Mouse (Mus musculus) liver, embryonic 15.5 days (tissue): ENCODE measurements around the gene Ifit3b. TPM values are rescaled to one million over a fixed set of nuclear protein-coding genes. Genes with fewer than 3 reads are reported as not detected.
A peak's percentile ranks its signal among the peaks of the same experiment; 100 is the strongest.

Experiments
- ATAC-seq: fragments of 200-750 bp; cut with Nextera tagmentation; 2 replicates; pipeline ENCODE4 v1.8.0; 2017; ENCODE audit warnings: moderate number of reproducible peaks, mild to moderate bottlenecking, moderate library complexity; ENCODE audit not compliant: insufficient read depth
- H3K27ac ChIP-seq: fragments of 300-500 bp; sonication (generic); replicated peaks from 2 replicates; pipeline ENCODE4 v1.5.1; 2015; ENCODE audit warnings: mild to moderate bottlenecking, inconsistent platforms
- H3K27me3 ChIP-seq: fragments of 300-500 bp; sonication (generic); 2 replicates; pipeline ENCODE4 v1.6.1; 2015; ENCODE audit warnings: mild to moderate bottlenecking, inconsistent platforms
- H3K36me3 ChIP-seq: fragments of 300-500 bp; sonication (generic); replicated peaks from 2 replicates; pipeline ENCODE4 v1.6.1; 2015; ENCODE audit warnings: moderate library complexity, mild to moderate bottlenecking, inconsistent platforms
- H3K4me1 ChIP-seq: fragments of 300-500 bp; sonication (generic); replicated peaks from 2 replicates; pipeline ENCODE4 v1.6.1; 2015; ENCODE audit warnings: inconsistent platforms
- H3K4me2 ChIP-seq: fragments of 300-500 bp; sonication (generic); 2 replicates; pipeline ENCODE4 v1.6.1; 2015; ENCODE audit warnings: moderate library complexity, mild to moderate bottlenecking, inconsistent platforms
- H3K4me3 ChIP-seq: fragments of 300-500 bp; sonication (generic); replicated peaks from 2 replicates; pipeline ENCODE4 v1.5.1; 2015; ENCODE audit warnings: mild to moderate bottlenecking, inconsistent platforms
- H3K9ac ChIP-seq: fragments of 300-500 bp; sonication (generic); 2 replicates; pipeline ENCODE4 v1.6.1; 2015; ENCODE audit warnings: moderate library complexity, mild to moderate bottlenecking, inconsistent platforms
- H3K9me3 ChIP-seq: fragments of 300-500 bp; sonication (generic); replicated peaks from 2 replicates; pipeline ENCODE4 v1.6.1; 2016; ENCODE audit warnings: inconsistent platforms
- WGBS: fragments of 180-500 bp; shearing (Covaris S2); methylation state at CpG from one replicate; pipeline ENCODE4 v1.1.7; 2015; ENCODE audit warnings: mixed read lengths; ENCODE audit not compliant: insufficient replicate concordance; 5-methylcytosine and 5-hydroxymethylcytosine counted together
- polyA plus RNA-seq: library from polyadenylated mRNA; unstranded; fragments of >200 nt; fragmentation: Nextera tagmentation; extraction: Ambion mirVana; gene quantifications from 2 replicates; pipeline ENCODE4 v1.2.1, GENCODE M21; 2015

Ifit3b gene
- polyA plus RNA-seq, 1 experiment from 2014 or later: 0.61 TPM

DNA sequence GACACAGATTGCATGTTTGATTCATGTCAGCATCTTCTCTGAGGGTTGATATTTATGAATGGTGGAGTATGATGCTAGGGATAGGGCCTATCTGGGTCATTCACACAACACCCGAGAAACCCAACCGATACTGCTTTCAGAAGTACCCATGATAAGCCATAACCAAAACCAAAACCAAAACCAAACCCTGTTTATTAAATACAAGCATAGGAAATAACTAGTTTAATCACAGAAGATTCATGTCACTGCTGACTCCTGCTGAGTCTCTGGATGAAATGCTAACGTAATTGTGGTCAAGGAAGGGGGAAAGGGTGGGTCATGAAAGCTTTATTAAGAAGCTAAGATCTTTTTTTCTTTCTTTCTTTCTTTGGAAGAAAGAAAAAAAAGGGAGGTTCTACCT, 42.5 kb downstream of the Ifit3b start:
- Histone ChIP-seq H3K9ac (no peak overlapping the region), H3K4me1 (peaks cover 16% of the 10 kb centered on the region), H3K4me3 (no peak overlapping the region), H3K9me3 (no peaks in the 10 kb centered on the region), H3K4me2 (no peak overlapping the region), H3K27me3 (peaks cover 4% of the 10 kb centered on the region; the same call in 1 of the 2 replicates), H3K36me3 (no peaks in the 10 kb centered on the region), H3K27ac (no peak overlapping the region)
- ATAC-seq: no peak
- WGBS: 60% methylated on average over 3 of the region's 3 CpGs

DNA sequence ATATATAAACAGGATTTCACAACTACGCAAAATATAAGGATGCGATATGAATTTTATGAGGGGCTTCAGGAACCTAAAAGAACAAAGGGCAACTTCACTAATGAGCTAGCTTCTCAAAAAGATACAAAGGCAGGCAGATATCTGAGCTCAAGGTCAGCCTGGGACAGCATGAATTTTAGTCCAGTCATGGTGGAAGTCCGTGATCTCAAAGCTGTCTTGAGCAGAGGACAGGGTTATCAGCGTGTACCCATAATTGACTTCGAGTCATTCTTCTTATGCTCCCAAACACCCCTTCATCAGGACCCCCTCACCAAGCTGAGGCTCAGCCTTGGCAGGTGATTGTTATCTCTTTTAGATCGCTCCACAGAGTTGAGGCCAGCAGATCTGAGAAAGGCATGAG, 43.2 kb downstream of the Ifit3b start:
- 53% methylated on average over 6 of the region's 6 CpGs for WGBS
- Histone ChIP-seq H3K4me2 (no peak overlapping the region), H3K9me3 (no peaks in the 10 kb centered on the region), H3K4me1 (peaks cover 23% of the 10 kb centered on the region), H3K36me3 (no peaks in the 10 kb centered on the region), H3K27ac (no peak overlapping the region), H3K27me3 (no peaks in the 10 kb centered on the region), H3K9ac (no peak overlapping the region), H3K4me3 (no peak overlapping the region)
- ATAC-seq: no peak

DNA sequence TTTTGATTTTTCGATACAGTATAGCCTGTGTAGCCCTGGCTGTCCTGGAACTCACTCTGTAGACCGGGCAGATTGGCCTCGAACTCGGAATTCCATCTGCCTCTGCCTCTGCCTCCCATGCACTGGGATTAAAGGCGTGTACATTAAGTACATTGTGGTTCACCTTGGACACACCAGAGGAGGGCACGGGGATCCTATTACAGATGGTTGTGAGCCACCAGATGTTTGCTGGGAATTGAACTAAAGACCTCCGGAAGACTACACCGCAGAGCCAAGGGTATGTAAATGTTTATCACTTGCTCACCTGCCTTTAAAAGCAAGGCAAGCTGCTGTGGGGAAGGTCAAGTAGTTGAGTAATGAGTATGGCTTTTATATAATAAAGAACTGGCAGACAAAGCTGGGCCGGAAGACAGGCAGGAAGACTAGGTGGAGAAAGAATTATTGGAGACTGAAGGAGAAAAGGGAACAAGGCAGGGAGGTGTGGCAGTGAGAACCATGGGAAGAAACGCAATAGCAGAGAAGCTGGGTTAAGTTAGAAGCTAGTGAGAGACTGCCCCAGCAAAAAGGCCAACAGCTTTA, 47.5 kb downstream of the Ifit3b start:
- Histone ChIP-seq H3K36me3 (no peaks in the 10 kb centered on the region), H3K4me2 (no peak overlapping the region), H3K4me1 (peaks cover 50% of the 10 kb centered on the region), H3K4me3 (no peak overlapping the region), H3K9me3 (no peaks in the 10 kb centered on the region), H3K27ac (peak overlapping the region; percentile 92), H3K27me3 (no peaks in the 10 kb centered on the region), H3K9ac (no peak overlapping the region)
- no peak for ATAC-seq
- WGBS: 81% methylated on average over 10 of the region's 10 CpGs

DNA sequence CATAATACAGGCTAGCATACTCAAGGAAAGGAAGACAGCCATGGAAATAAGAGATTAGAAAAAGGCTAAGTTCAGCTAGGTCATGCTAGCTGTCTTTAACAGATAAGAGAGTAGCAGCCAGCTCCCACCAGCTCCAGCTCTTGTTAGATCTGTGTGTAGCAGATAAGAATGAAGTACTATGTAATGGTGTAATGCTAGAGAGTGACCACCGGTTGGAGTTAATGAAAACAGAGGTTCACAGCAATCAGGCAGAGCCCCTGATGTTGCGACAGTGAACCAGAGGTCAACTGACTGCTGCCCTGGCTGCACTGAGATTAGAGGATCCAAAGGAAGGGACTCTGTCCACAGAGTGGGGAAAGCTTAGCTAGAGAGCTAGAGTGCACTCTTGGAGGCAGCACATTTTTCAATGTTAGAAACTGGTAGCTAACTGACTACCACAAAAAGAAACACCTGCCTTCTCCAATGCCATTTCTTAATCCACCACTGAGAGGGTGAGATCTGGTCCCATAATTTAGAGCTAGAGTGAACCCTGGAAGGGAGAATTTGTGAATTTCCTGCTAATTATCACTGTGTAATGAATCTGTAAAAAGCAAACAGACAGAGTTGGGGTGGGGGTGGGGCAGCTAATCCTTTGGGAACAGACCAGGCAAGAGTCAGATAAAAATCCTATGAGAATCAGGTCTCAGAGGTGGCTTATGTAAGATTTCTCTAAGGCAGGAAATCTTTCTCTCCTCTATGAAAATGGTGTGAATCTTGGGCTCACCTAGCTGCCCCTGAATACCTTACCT, 48.9 kb downstream of the Ifit3b start:
- WGBS: 4% methylated on average over 2 of the region's 2 CpGs
- Histone ChIP-seq H3K9ac (peak overlapping the region; percentile 19; the same call in 1 of the 2 replicates), H3K36me3 (no peaks in the 10 kb centered on the region), H3K27me3 (no peaks in the 10 kb centered on the region), H3K4me2 (peak overlapping the region; percentile 48), H3K4me3 (0 out of 2 replicates have a peak overlapping the region, but pooled peaks have one; percentile 6), H3K27ac (peak overlapping the region; percentile 92), H3K9me3 (no peaks in the 10 kb centered on the region), H3K4me1 (peaks cover 50% of the 10 kb centered on the region)
- peak; percentile 99 for ATAC-seq

DNA sequence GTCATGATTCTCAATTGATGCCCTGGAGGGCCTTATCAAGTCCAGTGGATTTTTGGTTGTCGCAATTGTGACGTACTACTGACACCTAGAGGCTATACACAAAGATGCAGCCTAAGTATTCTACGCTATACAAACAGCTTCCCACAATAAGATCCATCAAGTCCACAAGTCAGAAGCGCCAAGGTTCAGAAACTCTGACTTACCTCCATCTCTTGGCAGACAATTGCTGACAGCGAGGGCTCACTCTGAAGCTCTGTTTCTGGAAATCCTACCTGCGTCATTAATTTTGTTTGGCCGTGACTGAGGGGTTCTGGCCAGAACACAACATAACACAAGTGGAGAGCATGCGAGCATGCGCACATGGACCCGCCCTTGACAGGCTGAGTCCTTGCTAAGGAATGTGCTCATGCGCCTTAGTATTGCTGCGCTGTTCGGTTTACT, 54.3 kb downstream of the Ifit3b start:
- peaks cover 28% of the 10 kb centered on the region for H3K4me1 ChIP-seq
- H3K27ac ChIP-seq: no peak overlapping the region
- peak; percentile 85 for ATAC-seq
- H3K4me3 ChIP-seq: peak overlapping the region; percentile 43
- 14% methylated on average over 13 of the region's 13 CpGs for WGBS
- no peaks in the 10 kb centered on the region for H3K9me3 ChIP-seq
- peak overlapping the region; percentile 22; the same call in 1 of the 2 replicates for H3K9ac ChIP-seq
- peak overlapping the region; percentile 64 for H3K4me2 ChIP-seq
- no peaks in the 10 kb centered on the region for H3K36me3 ChIP-seq
- H3K27me3 ChIP-seq: no peaks in the 10 kb centered on the region

DNA sequence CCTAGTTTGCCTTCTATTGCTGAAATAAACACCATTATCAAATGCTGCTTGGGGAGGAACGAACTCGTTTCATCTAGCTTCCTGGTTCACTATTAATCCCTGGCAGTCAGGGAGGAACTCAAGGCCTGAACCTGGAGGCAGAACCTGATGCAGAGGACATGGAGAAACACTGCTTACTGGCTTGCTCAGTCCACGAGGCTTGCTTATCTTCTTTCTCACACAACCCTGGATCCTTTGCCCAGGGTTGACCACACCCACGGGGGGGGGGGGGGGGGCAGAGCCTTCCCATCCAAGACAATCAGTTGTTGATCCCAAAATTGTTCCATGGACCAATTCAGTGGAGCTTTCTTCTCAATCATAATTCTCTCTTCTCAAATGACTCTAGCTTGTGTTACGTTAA, 55.0 kb downstream of the Ifit3b start:
- no peaks in the 10 kb centered on the region for H3K9me3 ChIP-seq
- peak overlapping the region; percentile 64 for H3K4me2 ChIP-seq
- WGBS: 37% methylated on average over 5 of the region's 5 CpGs
- no peaks in the 10 kb centered on the region for H3K27me3 ChIP-seq
- peaks cover 23% of the 10 kb centered on the region for H3K4me1 ChIP-seq
- ATAC-seq: peak; percentile 75
- no peak overlapping the region for H3K27ac ChIP-seq
- H3K36me3 ChIP-seq: no peaks in the 10 kb centered on the region
- H3K9ac ChIP-seq: no peak overlapping the region
- no peak overlapping the region for H3K4me3 ChIP-seq

Other genes with a start within 250 kb of the Ifit3b start
- gene Ch25h, start 132.8 kb upstream of the Ifit3b start, polyA plus RNA-seq: 0.18 TPM in 2 replicates
- 49.1 and 49.8 TPM in 2 replicates for gene Lipa, start 80.5 kb upstream of the Ifit3b start, polyA plus RNA-seq
- gene Ifit2, start 57.3 kb upstream of the Ifit3b start, polyA plus RNA-seq: 2.7 and 3.0 TPM in 2 replicates
- 2.0 and 2.3 TPM in 2 replicates for gene Ifit3, start 24.4 kb upstream of the Ifit3b start, polyA plus RNA-seq
- gene Ifit1bl1, start 6.0 kb upstream of the Ifit3b start, polyA plus RNA-seq: 0.16 and 0.17 TPM in 2 replicates
- gene Ifit1bl2, start 32.8 kb downstream of the Ifit3b start, polyA plus RNA-seq: 0.07 and 0.21 TPM in 2 replicates
- 0.99 and 1.5 TPM in 2 replicates for gene Ifit1, start 32.9 kb downstream of the Ifit3b start, polyA plus RNA-seq
- 12.2 and 14.3 TPM in 2 replicates for gene Slc16a12, start 139.3 kb downstream of the Ifit3b start, polyA plus RNA-seq